Mouse (Mus musculus) adrenal gland, adult 18-20 months (tissue): Measurements from ENCODE around the gene Mboat7. TPM values are rescaled to one million over a fixed set of nuclear protein-coding genes. Genes with fewer than 3 reads are reported as not detected.

ENCODE experiments used
- DNase-seq, 2 experiments: peaks; one replicate each; pipeline ENCODE4 v3.0.0; 2021 to 2022; ENCODE audit warnings: low spot score in 2 of 2
- total RNA-seq, 2 experiments: library from RNA; stranded (reverse); gene quantifications; 1 replicate in 1 of 2; 2 replicates in 1 of 2; pipeline ENCODE4 v1.2.3; 2021

Mboat7 gene
- total RNA-seq, 2 experiments from 2014 or later = 61.3 to 82.9 TPM

DNA sequence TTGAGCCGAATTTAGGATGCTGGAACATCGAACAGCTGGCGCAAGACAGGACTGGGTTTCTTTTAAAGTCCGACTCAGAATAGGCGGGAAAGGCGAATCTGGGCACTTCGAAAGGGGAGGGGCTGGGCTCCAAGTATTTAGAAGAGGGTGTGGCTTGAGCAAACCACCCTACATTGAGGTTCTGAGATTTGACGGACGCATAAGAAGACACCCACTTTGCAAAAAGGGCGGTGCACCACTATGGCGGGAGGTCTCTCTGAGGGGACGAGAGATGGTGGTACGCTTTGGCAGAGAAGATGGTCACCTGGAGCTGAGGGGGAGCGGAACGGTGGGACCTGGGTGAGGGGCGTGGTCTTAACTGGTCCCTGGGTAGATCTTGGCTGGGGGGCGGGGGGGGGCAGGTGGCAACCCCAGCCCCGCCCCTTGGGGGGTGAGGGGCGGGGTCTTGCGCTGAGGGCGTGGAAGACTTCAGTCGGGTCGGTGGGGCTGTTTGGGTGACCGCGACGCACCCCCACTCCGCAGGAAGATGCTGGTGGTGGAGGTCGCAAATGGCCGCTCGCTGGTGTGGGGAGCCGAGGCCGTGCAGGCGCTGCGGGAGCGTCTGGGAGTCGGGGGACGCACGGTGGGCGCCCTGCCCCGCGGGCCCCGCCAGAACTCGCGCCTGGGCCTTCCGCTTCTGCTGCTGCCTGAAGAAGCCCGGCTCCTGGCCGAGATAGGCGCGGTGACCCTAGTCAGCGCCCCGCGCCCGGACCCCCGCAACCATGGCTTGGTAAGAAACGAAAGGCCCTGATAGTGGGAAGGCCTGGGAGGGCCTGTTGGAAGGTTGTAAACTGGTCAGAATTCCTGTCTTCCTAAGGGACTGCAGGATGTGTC is 989 bp upstream of the Mboat7 start:
- peak; percentile 65 to 67 for DNase-seq

GRCm38 (mm10) chr7:3693809-3694075 is 419 bp upstream of the Mboat7 start:
- no peak for DNase-seq

GRCm38 (mm10) chr7:3692382-3692986 is 839 bp downstream of the Mboat7 start, which contains the start of gene Tsen34:
Tsen34 (plus strand) TSS chr7:3692863.
- peak; percentile 88 to 90 for DNase-seq

DNA sequence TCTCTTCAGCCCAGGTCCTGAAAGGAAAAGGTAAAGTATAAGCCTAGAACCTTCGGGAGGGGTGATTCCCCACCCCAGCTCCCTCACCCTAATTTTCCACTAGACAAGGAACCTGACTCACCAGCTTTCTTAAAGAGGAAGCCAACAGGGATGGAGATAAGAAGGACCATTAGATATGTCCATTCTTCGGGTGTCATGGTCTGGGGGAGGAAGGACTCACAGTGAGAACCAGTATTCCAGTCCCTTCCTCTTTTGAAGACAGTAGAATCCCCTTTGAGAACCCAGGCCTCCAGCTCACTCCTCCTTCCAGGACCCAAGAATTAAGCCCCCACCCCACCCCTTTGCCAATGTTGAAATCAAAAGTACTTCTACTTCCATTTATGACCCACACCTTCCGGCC is 1.4 kb downstream of the Mboat7 start:
- no peak for DNase-seq

DNA sequence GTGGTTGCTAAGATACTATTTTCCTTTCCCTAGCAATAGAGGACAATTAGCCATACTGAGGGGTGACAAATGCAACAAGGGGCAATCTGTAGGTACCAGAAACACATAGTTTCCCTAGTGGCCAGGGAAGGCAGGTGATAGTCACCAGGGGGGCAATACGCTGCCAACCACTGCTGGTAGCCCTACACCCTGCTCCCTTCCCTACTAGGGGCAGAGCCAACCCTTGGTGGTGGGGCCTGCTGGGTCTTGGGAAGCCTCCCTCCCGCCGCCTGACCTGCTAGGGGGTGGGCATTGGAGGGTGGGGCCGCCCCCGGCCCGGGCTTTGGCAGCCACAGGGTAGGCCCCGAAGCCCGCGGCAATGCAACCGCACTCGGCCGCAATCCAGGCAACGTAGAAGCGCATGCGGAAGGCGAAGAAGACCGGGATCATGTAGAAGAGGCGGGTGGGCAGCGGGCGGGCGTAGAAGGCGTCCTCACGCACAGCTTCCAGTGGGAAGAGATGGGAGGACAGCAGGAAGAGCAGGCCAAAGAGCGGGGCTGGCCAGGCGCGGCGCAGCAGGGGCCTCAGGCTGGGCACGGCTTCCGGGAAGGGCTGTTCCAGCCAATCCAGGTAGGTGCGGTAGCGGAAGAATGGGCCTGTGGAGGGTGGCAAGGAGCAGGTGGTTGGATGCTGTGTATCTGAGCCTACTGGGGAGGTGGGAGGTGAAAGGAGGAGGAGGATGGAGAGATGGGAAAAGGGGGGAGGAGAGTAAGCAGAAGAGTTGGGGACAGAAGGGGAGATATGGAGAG is 7.7 kb downstream of the Mboat7 start:
- no peak for DNase-seq

GRCm38 (mm10) chr7:3684698-3685097 is 8.6 kb downstream of the Mboat7 start:
- DNase-seq = no peak

DNA sequence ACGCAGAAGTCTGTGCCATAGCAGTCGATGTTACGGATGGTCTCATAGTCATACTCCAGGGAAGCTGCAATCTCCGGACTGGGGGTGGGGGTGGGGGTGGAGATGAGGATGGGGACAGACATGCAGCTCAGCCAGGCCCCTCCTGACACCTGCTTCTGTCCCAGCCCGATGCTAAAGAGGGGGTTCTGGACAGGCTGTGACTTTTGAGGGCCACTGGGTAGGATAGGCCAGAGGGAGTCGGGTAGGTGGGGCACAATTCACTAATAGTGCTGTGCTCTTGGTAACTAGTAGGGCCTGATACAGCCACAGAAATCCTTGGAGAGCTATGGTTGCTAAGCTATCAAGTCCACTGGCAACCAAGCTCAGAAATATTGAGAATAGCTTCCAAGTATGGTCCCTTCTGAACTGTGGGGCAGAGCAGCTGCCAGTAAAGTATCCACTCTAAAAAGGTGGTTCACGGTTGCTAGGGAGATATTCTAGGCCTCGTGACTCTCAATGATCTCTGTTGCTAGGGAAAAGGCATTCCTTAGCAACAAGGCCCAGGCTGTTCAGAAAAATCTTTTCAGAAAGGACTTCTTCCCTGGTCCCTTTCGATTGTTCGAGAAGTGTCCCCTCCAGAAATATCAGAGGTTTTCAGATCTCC is 9.3 kb downstream of the Mboat7 start:
- no peak for DNase-seq

DNA sequence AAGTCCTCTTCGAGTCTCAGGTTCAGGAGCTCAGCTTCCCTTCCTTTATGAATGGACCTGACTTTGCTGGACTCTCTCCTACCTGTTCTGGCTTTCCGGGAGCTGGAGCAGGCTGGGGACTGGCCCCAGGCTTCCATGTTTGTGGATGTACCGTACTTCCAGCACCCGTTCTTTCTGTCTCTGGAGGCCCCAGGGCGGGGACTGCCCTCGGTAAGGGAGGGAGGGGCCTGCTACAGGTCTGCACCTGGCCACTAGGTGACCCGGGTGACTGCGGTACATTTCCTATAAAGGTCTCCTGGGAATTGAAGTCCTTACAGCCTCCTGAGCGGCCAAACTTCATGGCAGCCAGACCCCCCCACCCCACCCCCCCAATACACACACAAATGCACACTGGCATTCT is 16.0 kb downstream of the Mboat7 start, which contains the start of gene Tmc4:
Gene Tmc4, minus strand, starts transcription at position 212 of the 400 bp plus-strand sequence.
- DNase-seq = no peak

- no peak for DNase-seq
These were observed 17.0 kb downstream of the Mboat7 start for GRCm38 (mm10) chr7:3676371-3676770.

DNA sequence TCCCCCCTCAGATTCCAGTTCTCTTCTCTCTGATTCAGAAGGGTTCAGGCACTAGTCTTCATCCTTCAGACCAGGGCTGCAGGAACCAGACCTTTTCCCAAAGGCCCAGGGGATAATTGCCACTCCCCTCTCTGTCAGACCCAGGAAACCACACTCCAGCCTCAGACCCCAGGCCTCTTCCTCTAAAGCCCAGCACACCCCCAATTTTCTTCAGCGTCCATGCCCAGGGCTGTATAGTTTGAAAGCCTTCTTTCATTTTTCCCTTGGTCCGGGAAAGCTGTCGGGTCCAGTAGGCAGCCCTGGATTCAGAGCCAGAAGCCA is 18.1 kb downstream of the Mboat7 start:
- DNase-seq = no peak

- DNase-seq = peak; percentile 79 to 82
These were observed 18.7 kb downstream of the Mboat7 start for GRCm38 (mm10) chr7:3674507-3675227.

DNA sequence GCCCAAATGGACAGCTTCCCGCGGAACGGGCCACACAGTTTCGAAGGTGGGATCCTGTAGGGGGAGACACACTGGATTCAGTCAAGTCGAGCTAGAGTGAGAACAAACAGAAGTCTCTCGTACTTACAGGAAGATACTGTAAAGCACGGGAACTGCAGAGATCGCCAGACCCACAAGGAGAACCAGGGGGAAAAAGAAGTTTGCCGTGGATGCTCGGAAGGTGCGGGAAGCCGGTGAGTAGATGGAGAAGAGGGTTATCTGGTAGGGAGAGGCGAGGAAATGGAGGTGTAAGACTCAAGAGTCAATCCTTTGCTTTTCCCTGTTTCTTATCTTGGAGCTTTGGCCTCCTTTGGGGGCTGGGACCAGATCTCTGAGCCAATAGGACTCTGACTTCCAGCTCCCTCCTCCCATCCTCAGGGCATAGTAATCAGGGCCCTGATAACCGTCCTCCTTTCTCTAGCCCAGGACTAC is 26.4 kb downstream of the Mboat7 start:
- peak in 1 of 2 experiments; percentile 37 for DNase-seq

- peak; percentile 91 to 92 for DNase-seq
These were observed 27.9 kb downstream of the Mboat7 start, which contains the start of gene Leng1 for GRCm38 (mm10) chr7:3665215-3666114. Leng1 (minus strand) TSS chr7:3665840.

- DNase-seq = peak in 1 of 2 experiments; percentile 33
These were observed 28.7 kb downstream of the Mboat7 start for GRCm38 (mm10) chr7:3664524-3665214.

DNA sequence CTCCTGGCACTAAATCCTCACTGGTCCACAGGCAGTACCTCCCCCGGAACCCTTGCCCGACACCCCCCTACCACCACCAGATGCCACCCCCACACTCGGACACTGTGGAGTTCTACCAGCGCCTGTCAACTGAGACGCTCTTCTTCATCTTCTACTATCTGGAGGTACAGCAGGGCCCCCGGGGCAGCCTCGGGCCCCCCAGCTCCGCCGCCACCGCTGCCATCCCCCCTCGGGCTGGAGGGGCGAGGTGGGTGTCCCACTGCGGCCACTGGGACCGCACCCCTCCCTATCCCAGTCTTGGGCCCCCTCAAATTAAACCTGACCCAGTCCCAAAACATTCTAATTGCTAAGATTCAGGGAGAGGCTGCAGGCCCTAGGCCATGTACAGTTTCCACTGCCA is 34.7 kb downstream of the Mboat7 start:
- no peak for DNase-seq

- no peak for DNase-seq
These were observed 36.4 kb downstream of the Mboat7 start for GRCm38 (mm10) chr7:3656966-3657365.

- no peak for DNase-seq
These were observed 46.7 kb downstream of the Mboat7 start for GRCm38 (mm10) chr7:3646641-3647040.

DNA sequence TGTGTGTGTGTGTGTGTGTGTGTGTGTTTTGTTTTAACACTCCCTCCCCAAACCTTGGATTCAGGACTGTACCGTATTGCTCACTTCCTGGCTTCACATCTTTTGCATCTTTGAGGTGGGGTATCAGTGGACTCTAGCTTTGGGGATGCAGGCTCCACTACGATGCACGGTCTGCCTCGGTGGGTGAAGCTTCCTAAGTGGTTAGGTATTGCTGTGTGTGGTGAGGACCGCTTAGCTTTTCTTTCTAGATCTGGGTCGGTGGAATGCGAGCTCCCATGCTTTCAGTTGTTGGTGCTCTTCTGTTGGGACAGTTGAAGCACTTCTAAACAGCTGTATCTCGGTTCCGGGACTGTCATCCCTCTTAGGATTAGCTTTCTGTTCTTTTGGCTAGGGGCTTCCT is 47.1 kb downstream of the Mboat7 start:
- no peak for DNase-seq

GRCm38 (mm10) chr7:3645488-3646025 is 47.8 kb downstream of the Mboat7 start:
- DNase-seq = no peak
